Comparison of ENCODE assay signal across 29 mouse cellular contexts in genomic region chr7:126035332-126035731, GRCm38 (mm10). TPM values are rescaled to one million over a fixed set of nuclear protein-coding genes. Genes with fewer than 3 reads are reported as not detected.
DNase-seq lines count a peak whose midpoint lies in the region; ATAC-seq lines count a peak whose summit lies in the region.
"Had no signal": no experiment of that assay in that cellular context is flagged by ENCODE, and none has a peak within 500 bp of the region (broad histone marks: within the 10 kb centered on the region; RNA-seq: fewer than 3 reads in every experiment).

No protein-coding gene starts in this region.

- peak overlapping the region; percentile 37; the same call in 1 of the 2 replicates for H3K27ac ChIP-seq in heart, embryonic 13.5 days (replicated peaks)
- no peak overlapping the region for H3K27ac ChIP-seq in heart, embryonic 12.5 days (ENCODE audit: poor library complexity, severe bottlenecking)
- H3K27ac ChIP-seq in hindbrain, embryonic 14.5 days, result no peak overlapping the region
- H3K27ac ChIP-seq: embryonic facial prominence, embryonic 13.5 days; midbrain, embryonic 13.5 days had no signal

- H3K4me2 ChIP-seq in heart, embryonic 13.5 days, result no peak overlapping the region
- no peak overlapping the region for H3K4me2 ChIP-seq in heart, embryonic 12.5 days
- H3K4me2 ChIP-seq in hindbrain, embryonic 14.5 days (replicated peaks), result no peak overlapping the region
- H3K4me2 ChIP-seq: embryonic facial prominence, embryonic 13.5 days; hindbrain, embryonic 15.5 days; liver, embryonic 13.5 days; midbrain, embryonic 13.5 days had no signal

- DNase-seq in cerebellum, postnatal 14 days, result peak; percentile 43 to 66
- DNase-seq in cerebellum, adult 11 months, result no peak
- peak; percentile 54 for DNase-seq in left cerebral cortex, postnatal 4 days
- no peak for DNase-seq in left cerebral cortex, adult 11 months (ENCODE audit: low spot score)
- no peak for DNase-seq in hindbrain, embryonic 14.5 days (ENCODE audit: low spot score)
- DNase-seq: adrenal gland, postnatal 10 days; cerebellum, adult 11-12 months; embryo, embryonic 11 days; forebrain, postnatal 0 days; heart, postnatal 10 days; kidney, postnatal 14 days; layer of hippocampus, adult 9-11 months; liver, embryonic 13.5 days; lung, adult 18-20 months; lung, postnatal 4 days; thymus, adult 2 months; thymus, postnatal 36 days had no signal

- no peaks in the 10 kb centered on the region for H3K36me3 ChIP-seq in heart, embryonic 13.5 days
- no peaks in the 10 kb centered on the region for H3K36me3 ChIP-seq in heart, embryonic 12.5 days
- H3K36me3 ChIP-seq in hindbrain, embryonic 14.5 days (replicated peaks; ENCODE audit: control insufficient read depth, insufficient read depth), result no peaks in the 10 kb centered on the region
- H3K36me3 ChIP-seq: embryonic facial prominence, embryonic 13.5 days; hindbrain, embryonic 15.5 days; liver, embryonic 13.5 days; midbrain, embryonic 13.5 days had no signal

- H3K9ac ChIP-seq in heart, embryonic 13.5 days, result no peak overlapping the region
- H3K9ac ChIP-seq in heart, embryonic 12.5 days, result no peak overlapping the region
- H3K9ac ChIP-seq in hindbrain, embryonic 14.5 days, result no peak overlapping the region
- H3K9ac ChIP-seq: embryonic facial prominence, embryonic 13.5 days; forebrain, postnatal 0 days; hindbrain, embryonic 15.5 days; liver, embryonic 13.5 days; midbrain, embryonic 13.5 days had no signal

- no peaks in the 10 kb centered on the region for H3K9me3 ChIP-seq in heart, embryonic 13.5 days
- no peaks in the 10 kb centered on the region for H3K9me3 ChIP-seq in heart, embryonic 12.5 days (replicated peaks)
- H3K9me3 ChIP-seq in hindbrain, embryonic 14.5 days (ENCODE audit: control insufficient read depth, low read length), result no peaks in the 10 kb centered on the region
- H3K9me3 ChIP-seq: embryonic facial prominence, embryonic 13.5 days; hindbrain, embryonic 15.5 days; liver, embryonic 13.5 days; megakaryocyte, embryonic 14.5 days; midbrain, embryonic 13.5 days had no signal

- 64% methylated on average over 3 of the region's 3 CpGs for WGBS in heart, embryonic 13.5 days
- 65% methylated on average over 3 of the region's 3 CpGs for WGBS in heart, embryonic 12.5 days
- 73% methylated on average over 3 of the region's 3 CpGs for WGBS in hindbrain, embryonic 14.5 days

- intact Hi-C loops in left cerebral cortex, postnatal 4 days (cut with DNase I), result no loop called here

- peaks cover 69% of the 10 kb centered on the region for H3K4me1 ChIP-seq in heart, embryonic 13.5 days
- H3K4me1 ChIP-seq in heart, embryonic 12.5 days (replicated peaks), result peaks cover 55% of the 10 kb centered on the region
- peaks cover 18% of the 10 kb centered on the region for H3K4me1 ChIP-seq in hindbrain, embryonic 14.5 days (replicated peaks; ENCODE audit: control insufficient read depth, insufficient read depth, low read length)

- no peaks in the 10 kb centered on the region for H3K27me3 ChIP-seq in heart, embryonic 13.5 days (replicated peaks)
- no peaks in the 10 kb centered on the region for H3K27me3 ChIP-seq in heart, embryonic 12.5 days (replicated peaks)
- no peaks in the 10 kb centered on the region for H3K27me3 ChIP-seq in hindbrain, embryonic 14.5 days (ENCODE audit: control insufficient read depth, insufficient read depth, low read length)
- H3K27me3 ChIP-seq: embryonic facial prominence, embryonic 13.5 days; hindbrain, embryonic 15.5 days; midbrain, embryonic 13.5 days had no signal

- no peak overlapping the region for H3K4me3 ChIP-seq in heart, embryonic 13.5 days
- no peak overlapping the region for H3K4me3 ChIP-seq in heart, embryonic 12.5 days
- no peak overlapping the region for H3K4me3 ChIP-seq in hindbrain, embryonic 14.5 days (replicated peaks; ENCODE audit: low read length)
- H3K4me3 ChIP-seq: embryonic facial prominence, embryonic 13.5 days; erythroblast, embryonic 14.5 days; hindbrain, embryonic 15.5 days; liver, embryonic 13.5 days; megakaryocyte, embryonic 14.5 days; midbrain, embryonic 13.5 days had no signal

- no peak for ATAC-seq in heart, embryonic 13.5 days (ENCODE audit: extremely low read depth, insufficient number of reproducible peaks, low FRiP score, low TSS enrichment)
- ATAC-seq in heart, embryonic 12.5 days (ENCODE audit: insufficient number of reproducible peaks, low FRiP score), result no peak
- ATAC-seq in hindbrain, embryonic 14.5 days (ENCODE audit: low FRiP score), result no peak
- ATAC-seq: forebrain, postnatal 0 days; inflammation-experienced regulatory T-cells, adult 6 months; lung, postnatal 0 days; midbrain, embryonic 13.5 days; Patski had no signal

RNA-seq across cellular contexts. Expression of gene Gsg1l, which starts 46.9 kb away (rescaled TPM):
- 8.0 and 8.4 TPM in 2 replicates for polyA plus RNA-seq in heart, embryonic 13.5 days (2015; fragmentation: Nextera tagmentation; extraction: Ambion mirVana)
- polyA plus RNA-seq in heart, embryonic 12.5 days (2016; fragmentation: Nextera tagmentation; extraction: Ambion mirVana), result 12.0 and 12.2 TPM in 2 replicates
- total RNA-seq in left cerebral cortex, postnatal 4 days (2021), result 10 to 100 TPM; 16.4 to 19.2 TPM
- polyA plus RNA-seq in hindbrain, embryonic 14.5 days (2014; fragmentation: Nextera tagmentation; extraction: Ambion mirVana), result 11.2 and 16.2 TPM in 2 replicates
- total RNA-seq: MEL; monocyte, adult 5-6 weeks had no signal
- polyA plus RNA-seq: erythroblast, embryonic 14.5 days; inflammation-experienced regulatory T-cells, adult 6 months; Patski had no signal

Comparison
In these comparisons a context has a peak if more than half of its experiments do, and no peak if none do; other contexts are left out.
1. DNase-seq: peak in cerebellum, postnatal 14 days (2 of 2) and left cerebral cortex, postnatal 4 days (single experiment); none in cerebellum, adult 11 months (single experiment), left cerebral cortex, adult 11 months (single experiment) and hindbrain, embryonic 14.5 days (single experiment).